Mouse (Mus musculus): ENCODE results near the gene Tedc2. TPM values are rescaled to one million over a fixed set of nuclear protein-coding genes. Genes with fewer than 3 reads are reported as not detected.

Tedc2 gene
- total RNA-seq, 2 experiments from 2014 or later = 5.6 to 6.8 TPM

DNA sequence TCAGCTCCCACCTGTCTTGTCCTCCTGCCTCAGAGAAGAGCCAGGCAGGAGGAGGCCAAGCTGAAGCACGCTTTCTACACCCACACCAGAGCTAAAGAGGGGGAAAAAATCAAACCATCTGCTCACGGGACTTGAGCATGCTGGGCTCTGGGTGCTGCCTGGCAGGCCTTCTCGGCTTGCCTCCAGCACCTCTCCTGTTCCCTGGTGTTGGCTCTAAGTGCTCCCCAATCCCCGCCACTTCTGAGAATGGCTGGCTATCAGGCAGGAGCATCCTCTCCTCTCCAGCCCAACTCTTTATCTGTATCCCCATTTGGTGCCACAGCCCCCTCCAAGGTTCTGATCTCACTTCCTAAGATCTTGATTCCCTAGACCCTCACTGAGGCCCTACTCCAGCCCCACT is 21.4 kb downstream of the Tedc2 start:
- no peak for ATAC-seq (replicated peaks; ENCODE audit: low FRiP score, poor library complexity, severe bottlenecking)

GRCm38 (mm10) chr17:24197032-24197824 is 23.4 kb downstream of the Tedc2 start:
- no peak for ATAC-seq (replicated peaks; ENCODE audit: low FRiP score, poor library complexity, severe bottlenecking)

- ATAC-seq (replicated peaks; ENCODE audit: low FRiP score, poor library complexity, severe bottlenecking) = no peak
Measured at GRCm38 (mm10) chr17:24195349-24195748, 25.3 kb downstream of the Tedc2 start.

DNA sequence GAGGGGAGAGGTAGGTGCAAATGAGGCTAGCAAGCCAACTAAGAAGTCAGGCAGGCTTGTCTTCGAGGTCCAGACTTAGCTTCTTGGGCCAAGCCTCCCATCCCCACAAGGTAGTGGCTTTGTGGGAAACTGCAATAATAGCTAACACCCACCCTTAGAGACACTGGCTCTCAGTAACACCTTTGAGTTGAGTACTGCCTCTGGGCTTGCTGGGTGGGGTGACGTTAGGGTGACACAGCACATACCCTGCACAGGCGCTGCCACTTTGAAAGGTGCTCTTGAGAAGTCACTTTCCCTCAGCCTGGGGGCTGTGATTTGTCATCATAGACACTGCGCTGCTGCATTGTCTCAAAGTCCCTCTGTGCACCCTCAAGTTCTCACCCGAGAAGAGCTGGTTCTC is 26.9 kb downstream of the Tedc2 start:
- peak; percentile 83 for ATAC-seq (replicated peaks; ENCODE audit: low FRiP score, poor library complexity, severe bottlenecking)

GRCm38 (mm10) chr17:24193268-24193667 is 27.4 kb downstream of the Tedc2 start:
- no peak for ATAC-seq (replicated peaks; ENCODE audit: low FRiP score, poor library complexity, severe bottlenecking)

GRCm38 (mm10) chr17:24192848-24193247 is 27.8 kb downstream of the Tedc2 start:
- no peak for ATAC-seq (replicated peaks; ENCODE audit: low FRiP score, poor library complexity, severe bottlenecking)

GRCm38 (mm10) chr17:24191481-24191880 is 29.2 kb downstream of the Tedc2 start:
- no peak for ATAC-seq (replicated peaks; ENCODE audit: low FRiP score, poor library complexity, severe bottlenecking)

- no peak for ATAC-seq (replicated peaks; ENCODE audit: low FRiP score, poor library complexity, severe bottlenecking)
Measured at GRCm38 (mm10) chr17:24190934-24191333, 29.7 kb downstream of the Tedc2 start.

GRCm38 (mm10) chr17:24174259-24174658 is 46.4 kb downstream of the Tedc2 start:
- no peak for ATAC-seq (replicated peaks; ENCODE audit: low FRiP score, poor library complexity, severe bottlenecking)

DNA sequence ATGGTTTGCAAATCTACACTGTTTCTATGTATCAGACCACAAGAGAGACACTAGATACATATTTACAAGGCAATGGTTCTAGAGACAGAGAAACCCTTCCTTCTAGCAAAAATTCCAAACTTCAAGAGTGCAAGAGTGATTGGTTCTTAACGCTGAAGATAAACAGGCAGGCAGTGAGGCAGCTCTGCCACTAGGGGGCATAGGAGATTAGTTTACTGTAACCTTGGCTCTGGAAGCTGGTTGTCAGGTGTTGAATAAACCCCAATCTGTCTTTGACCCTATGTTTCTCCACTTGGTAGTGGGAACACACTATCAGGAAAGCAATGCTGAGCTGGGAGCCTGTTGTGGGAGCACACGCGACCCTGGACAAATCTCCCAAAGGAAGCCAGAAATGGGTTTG is 47.2 kb downstream of the Tedc2 start:
- peak; percentile 55 for ATAC-seq (replicated peaks; ENCODE audit: low FRiP score, poor library complexity, severe bottlenecking)

GRCm38 (mm10) chr17:24171738-24172137 is 48.9 kb downstream of the Tedc2 start:
- ATAC-seq (replicated peaks; ENCODE audit: low FRiP score, poor library complexity, severe bottlenecking) = no peak

GRCm38 (mm10) chr17:24170729-24171128 is 49.9 kb downstream of the Tedc2 start:
- ATAC-seq (replicated peaks; ENCODE audit: low FRiP score, poor library complexity, severe bottlenecking) = no peak

- no peak for ATAC-seq (replicated peaks; ENCODE audit: low FRiP score, poor library complexity, severe bottlenecking)
Measured at GRCm38 (mm10) chr17:24170125-24170524, 50.5 kb downstream of the Tedc2 start.

- peak; percentile 86 for ATAC-seq (replicated peaks; ENCODE audit: low FRiP score, poor library complexity, severe bottlenecking)
Measured at GRCm38 (mm10) chr17:24169317-24170065, 51.2 kb downstream of the Tedc2 start, which contains the start of gene Atp6v0c. TSS of gene Atp6v0c (minus strand) at chr17:24169702.

- peak; percentile 52 for ATAC-seq (replicated peaks; ENCODE audit: low FRiP score, poor library complexity, severe bottlenecking)
Measured at GRCm38 (mm10) chr17:24168590-24169277, 51.9 kb downstream of the Tedc2 start.

- ATAC-seq (replicated peaks; ENCODE audit: low FRiP score, poor library complexity, severe bottlenecking) = no peak
Measured at GRCm38 (mm10) chr17:24167891-24168505, 52.7 kb downstream of the Tedc2 start.

DNA sequence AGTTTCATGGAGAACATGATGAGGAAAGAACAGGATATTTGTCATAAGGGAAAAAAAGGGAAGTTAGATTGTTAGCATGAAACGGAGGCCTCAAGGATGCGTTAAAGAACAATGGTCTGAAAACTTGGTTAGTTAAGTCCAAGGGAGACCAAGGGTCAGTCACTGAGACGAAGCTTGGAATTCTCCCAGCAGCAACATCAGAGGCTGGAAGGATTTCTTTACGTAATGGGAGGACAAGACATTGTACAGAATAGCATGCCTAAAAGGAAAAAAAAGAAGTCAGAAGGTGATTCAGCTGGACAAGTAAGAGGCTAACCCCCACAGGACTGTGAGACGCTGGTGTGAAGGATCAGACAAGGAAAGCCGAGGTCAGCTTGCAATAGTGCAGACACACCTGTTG is 53.5 kb downstream of the Tedc2 start:
- ATAC-seq (replicated peaks; ENCODE audit: low FRiP score, poor library complexity, severe bottlenecking) = no peak

Measured in erythroblast, adult 5-6 weeks (primary cell).